Mouse (Mus musculus): Measurements from ENCODE around the gene Pitpnc1. TPM values are rescaled to one million over a fixed set of nuclear protein-coding genes. Genes with fewer than 3 reads are reported as not detected.
"Not testable (repeated sequence)": the region's sequence is repeated elsewhere in the genome, so short reads cannot be mapped to it uniquely, and the experiment has no call there.

Gene Pitpnc1
- 10 to 100 TPM; 23.2 to 24.7 TPM for total RNA-seq (2021)
- long read RNA-seq, experiment 1, partial matches to known transcripts = 1 of 6 reads
- long read RNA-seq, experiment 1, other reads (novel, unspliced or antisense) = 5 of 6 reads
- long read RNA-seq, experiment 2, partial matches to known transcripts = 3 of 25 reads
- long read RNA-seq, experiment 2, other reads (novel, unspliced or antisense) = 22 of 25 reads

DNA sequence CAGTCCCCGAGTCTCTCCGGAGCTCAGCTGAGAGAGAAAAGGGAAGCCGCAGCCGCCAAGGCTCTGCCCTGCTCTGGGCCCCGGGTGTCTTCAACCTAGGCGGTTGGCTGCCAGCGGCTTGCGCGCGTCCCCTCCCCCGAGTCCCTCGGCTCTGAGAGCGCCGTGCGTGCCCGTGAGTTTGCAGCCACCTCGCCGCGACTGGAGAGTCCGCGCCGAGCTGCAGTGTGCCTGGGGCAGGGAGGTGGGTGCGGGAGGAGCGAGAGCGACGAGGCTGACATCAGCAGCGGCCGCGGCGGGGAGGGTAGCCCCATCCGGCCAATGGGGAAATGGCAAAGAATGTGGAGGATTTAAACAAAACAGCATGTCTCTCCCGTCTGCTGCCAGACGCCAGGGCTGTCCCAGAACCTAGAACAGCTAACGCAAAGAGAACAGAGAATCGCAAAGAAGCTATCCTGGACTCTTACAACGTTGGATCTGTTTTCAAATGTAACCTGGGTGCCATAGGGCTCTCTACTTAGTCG is at the start of gene Pitpnc1:
TSS of gene Pitpnc1 (minus strand) at position 179 of the 521 bp plus-strand sequence.
- DNase-seq (ENCODE audit: low spot score in 2 of 2) = peak; percentile 74 to 79

DNA sequence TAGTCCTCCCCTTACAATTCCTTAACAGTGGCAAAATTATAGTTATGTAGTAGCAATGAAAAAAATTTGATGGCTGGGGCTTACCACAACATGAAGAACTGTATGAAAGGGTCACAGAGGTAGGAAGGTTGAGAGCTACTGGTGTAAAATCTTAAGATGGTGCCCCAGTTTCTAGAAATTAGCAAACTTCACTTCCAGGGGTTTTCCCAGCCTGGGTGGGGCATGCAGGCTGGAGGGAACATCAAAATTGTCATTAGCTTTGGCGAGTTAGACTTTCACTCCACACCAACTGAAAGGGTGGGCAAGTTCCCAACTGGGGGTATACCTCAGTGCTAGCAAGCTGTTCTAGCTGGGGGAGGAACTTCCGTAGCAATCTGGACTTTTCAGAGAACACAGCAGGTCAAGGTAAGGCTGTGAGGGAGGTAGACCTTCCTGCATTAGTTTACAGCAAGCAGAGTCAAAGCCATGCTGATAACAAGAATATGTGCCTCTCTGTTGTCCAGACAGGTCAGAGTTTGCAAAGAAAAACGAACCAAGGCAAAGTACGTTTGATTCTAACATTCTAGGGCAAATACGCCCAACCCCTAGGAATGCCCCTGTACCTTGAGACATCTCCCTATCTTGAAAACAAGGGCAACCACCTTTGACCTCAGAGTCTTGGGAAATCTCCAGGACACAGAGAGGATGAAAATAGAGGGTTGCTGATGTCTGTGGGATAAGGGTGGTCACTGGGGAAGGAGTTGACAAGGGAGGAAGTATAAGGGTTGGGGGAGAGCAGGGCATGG is 48.3 kb upstream of the Pitpnc1 start:
- DNase-seq (ENCODE audit: low spot score in 2 of 2) = no peak

DNA sequence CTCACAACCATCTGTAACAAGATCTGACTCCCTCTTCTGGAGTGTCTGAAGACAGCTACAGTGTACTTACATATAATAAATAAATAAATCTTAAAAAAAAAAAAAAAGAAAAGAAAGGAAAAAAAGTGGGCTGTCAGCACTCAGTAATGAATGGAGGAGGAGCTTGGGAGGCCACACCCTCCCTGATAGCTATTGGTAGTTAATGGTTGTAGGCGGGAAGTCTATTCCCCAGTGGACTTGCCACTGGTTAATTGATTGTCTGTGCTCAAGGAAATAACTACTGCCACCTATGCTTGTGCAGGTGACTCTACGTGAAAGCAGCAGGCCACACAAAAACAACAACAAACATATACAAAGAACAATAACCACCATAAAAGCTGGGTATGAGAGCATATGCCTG is 45.9 kb upstream of the Pitpnc1 start:
- no peak for DNase-seq (ENCODE audit: low spot score in 2 of 2)

DNA sequence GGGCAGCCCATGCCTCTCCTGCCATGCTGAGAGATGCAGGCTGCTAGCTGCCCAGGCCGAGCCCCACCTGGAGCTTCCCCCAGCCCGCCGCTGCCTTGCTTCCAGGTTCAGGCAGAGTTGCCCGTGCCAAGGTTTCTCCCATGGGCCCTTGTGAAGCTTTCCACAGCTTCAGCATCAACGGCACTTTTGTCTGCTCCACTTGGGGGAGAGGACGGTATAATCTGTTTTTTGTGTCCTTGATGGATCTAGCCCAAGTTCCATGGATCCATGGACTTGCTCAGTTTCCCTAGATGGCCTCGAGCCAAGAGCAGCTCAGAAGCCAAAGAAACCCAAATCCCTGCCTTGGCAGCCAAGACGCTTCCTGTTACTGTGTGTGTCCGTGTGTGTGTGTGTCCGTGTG is 42.5 kb upstream of the Pitpnc1 start:
- DNase-seq (ENCODE audit: low spot score in 2 of 2) = no peak

DNA sequence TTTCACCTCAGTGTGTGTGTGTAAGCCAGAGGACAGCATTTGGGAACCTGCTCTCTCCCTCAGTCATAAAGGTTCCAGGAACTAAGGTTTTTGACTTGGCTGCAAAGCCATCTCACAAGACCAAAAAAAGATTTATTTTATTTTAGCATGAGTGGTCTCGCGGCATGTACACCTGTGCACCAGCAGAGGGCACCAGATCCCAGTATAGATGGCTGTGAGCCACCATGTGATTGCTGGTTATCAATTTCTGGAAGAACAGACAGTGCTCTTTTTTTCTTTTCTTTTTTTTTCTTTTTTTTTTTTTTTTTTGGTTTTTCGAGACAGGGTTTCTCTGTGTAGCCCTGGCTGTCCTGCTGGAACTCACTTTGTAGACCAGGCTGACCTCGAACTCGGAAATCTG is 41.5 kb upstream of the Pitpnc1 start:
- DNase-seq (ENCODE audit: low spot score in 2 of 2) = peak in 1 of 2 experiments; percentile 16

DNA sequence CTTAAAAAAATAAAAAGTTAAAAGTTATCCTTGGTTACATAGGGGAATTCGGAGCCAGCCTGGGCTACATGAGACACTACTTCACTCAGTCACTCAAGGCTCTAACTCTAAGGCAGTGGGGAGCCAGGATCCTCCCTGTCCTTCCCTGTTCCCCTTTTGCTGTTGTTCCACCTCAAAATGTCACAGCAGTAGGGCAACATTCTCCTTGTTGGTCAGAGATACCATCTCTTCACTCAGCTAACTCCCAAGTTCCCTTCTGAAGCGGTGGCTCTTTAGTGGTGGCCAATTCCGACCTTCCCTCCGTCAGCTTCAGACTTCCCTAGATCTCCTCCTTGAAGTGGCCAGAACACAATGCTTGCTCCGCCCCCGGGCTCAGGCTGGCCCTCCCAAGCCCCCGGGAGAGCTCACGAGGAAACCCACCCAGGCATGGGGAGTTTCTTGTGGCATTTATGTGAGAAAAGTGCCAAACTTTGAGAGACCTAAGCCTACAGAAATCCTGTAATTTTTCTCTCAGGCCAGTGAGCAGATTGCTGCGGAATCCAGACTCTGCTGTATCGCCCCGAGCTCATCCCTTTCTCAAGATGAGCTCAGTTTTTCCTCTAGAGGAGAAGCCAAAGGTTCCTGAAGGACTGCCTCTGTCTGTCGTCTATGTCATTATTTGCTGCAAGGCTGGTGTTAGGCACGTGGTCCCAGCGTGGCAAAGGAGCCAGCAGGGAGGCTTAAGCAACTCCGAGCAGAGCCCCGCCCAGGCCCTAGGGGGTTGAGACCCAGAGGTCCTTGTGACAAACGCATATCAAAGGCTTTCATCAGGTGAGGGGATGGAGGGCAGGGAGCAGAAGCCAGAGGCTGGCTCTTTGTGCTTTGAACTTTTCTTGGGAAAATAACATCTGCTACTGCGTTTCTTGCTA is 40.1 kb upstream of the Pitpnc1 start:
- no peak for DNase-seq (ENCODE audit: low spot score in 2 of 2)

DNA sequence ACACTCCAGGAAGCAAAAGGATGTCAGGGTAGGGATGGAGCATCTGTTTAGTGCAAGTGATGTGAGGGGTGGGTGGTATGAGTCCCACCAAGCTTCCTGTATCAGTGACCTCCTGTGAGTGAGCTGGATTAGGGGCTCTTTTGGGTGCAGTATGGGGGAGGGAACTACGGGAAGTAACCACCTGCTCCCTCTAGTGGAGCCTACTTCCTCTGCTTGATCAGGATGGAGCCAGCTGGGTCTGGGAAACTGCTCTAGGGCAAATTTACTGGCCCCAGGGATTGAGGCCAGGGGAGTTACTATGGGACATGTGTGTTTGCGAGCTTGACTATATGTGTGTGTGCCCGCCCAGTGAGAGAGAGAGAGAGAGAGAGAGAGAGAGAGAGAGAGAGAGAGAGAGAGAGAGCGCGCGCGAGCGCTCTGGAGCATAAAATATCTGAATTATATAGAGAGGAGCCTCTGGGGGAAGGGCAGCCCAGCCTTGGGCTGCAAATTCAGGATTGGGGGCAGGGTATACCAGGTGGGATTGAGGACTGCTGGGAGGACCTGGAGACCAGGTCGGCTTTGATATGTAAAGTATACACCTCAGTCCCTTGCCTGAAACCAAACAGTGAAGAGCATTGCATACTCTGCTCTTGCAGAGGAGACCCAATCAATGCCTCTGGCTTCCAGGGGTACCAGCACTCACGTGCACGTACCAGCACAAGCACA is 39.3 kb upstream of the Pitpnc1 start:
- no peak for DNase-seq (ENCODE audit: low spot score in 2 of 2)

DNA sequence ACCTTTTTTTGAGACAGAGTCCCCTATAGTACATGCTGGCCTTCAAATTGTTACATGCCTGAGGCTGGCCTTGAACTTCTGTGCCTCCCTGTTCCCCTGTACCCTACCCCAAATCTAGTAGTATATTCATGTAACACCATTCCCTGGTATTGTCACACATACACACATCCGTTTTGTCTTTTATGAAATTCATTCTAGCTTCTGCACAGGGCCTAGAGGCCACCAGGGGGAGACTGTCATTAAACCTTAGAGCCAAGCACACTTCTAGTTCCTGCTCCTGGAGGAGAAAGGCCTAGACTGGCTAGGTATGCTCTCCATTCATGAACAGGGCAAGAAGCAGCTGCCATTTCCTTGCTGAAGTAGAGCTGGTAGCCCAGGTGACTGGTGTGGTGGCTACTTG is 35.8 kb upstream of the Pitpnc1 start:
- DNase-seq (ENCODE audit: low spot score in 2 of 2) = no peak

DNA sequence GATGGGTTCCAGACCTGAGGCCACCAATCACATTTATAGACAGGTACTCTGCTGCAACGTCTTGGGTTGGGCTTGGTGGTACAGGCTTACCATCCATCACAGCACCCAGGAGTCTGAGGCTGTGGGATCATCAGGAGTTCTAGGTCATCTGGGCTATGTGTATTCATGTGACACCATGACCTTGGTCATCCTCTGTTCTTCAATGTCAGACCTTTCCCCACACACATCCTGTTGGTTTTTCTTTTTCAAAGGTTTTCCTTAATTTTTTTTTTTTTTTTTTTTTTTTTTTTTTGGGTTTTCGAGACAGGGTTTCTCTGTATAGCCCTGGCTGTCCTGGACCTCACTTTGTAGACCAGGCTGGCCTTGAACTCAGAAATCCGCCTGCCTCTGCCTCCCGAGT is 33.9 kb upstream of the Pitpnc1 start:
- DNase-seq (ENCODE audit: low spot score in 2 of 2) = not testable (repeated sequence)

DNA sequence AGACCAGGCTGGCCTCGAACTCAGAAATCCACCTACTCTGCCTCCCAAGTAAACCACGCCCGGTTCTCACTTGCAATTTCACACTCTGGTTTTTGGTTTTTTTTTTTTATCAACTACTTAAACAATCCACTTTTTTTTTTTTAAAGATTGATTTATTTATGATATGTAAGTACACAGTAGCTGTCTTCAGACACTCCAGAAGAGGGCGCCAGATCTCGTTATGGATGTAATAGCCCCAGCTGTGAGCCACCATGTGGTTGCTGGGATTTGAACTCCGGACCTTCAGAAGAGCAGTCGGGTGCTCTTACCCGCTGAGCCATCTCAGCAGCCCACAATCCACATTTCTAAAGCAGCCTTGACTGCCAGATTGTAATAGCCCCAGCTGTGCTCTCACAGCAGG is 32.3 kb upstream of the Pitpnc1 start:
- DNase-seq (ENCODE audit: low spot score in 2 of 2) = no peak

DNA sequence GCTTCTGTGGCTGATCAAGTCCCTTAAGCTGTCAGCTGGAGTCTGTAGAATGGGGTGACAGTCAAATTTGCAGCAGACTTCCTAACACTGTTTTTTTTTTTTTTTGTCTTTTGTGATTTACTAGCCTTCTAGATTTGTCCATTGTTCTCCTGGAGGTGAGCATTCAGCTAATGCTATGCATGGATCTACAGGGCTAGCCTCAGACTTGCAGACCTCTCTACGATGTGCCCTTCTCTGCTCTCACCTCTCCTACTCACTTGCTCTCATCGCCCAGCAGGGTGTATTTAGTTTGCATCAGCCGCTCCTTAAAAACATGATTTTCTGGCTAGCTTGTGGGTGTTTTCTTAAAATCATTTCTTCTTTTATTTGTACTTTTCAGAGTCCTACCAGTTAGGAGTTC is 13.8 kb upstream of the Pitpnc1 start:
- no peak for DNase-seq (ENCODE audit: low spot score in 2 of 2)

DNA sequence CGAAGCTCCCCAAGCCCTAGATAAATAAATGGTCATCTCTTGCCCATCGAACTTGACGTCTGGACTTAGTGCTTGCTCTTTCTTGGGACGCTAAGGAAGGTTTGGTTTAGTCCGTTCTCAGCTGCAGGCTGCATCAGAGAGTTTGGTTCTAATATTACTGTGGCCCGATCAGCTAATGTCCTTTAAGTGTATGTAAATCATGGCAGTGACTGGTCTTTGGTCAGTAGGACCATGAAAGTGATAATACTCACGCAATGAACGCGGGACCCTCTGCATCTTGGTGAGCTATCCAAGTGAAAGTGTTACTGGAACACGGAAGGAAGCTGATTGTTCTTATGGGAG is 9.3 kb upstream of the Pitpnc1 start:
- DNase-seq (ENCODE audit: low spot score in 2 of 2) = no peak

DNA sequence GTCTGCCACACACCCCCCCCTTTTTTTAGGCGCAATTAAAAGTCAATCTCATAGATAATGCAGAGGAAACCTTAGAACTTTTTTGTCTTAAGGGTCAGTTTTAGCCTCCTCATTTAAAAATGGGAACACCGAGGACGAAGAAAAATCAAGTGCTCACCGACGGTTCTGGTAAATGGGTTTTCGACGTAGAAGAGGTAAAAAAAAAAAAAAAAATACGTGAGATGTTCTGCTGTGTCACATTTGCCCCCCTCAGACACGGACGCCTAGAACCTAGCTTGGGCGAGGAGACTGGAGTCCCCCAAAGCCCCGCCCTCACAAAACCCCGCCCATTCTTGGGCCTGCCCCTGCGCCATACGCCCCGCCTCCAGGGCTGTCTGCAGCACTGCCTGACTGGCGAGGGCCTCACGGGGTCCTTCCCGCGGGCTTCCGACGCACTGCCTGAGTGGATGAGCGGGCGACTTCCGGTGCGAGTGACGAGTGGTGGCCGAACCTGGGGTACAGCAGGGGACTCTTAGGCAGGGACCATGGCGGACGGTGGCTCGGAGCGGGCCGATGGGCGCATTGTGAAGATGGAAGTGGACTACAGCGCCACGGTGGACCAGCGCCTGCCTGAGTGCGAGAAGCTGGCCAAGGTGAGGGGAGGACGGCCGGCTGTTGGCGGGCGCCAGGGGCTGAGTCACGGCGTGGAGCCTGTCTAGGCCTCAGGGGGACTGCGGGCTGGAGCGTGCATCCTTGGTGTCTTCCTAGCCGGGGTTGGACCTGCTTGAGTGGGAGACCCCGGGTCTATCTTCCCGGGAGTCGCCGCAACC is 8.8 kb upstream of the Pitpnc1 start, which contains the start of gene Psmd12:
TSS of gene Psmd12 (plus strand) at position 432 of the 809 bp plus-strand sequence.
- DNase-seq (ENCODE audit: low spot score in 2 of 2) = peak; percentile 87 to 96

DNA sequence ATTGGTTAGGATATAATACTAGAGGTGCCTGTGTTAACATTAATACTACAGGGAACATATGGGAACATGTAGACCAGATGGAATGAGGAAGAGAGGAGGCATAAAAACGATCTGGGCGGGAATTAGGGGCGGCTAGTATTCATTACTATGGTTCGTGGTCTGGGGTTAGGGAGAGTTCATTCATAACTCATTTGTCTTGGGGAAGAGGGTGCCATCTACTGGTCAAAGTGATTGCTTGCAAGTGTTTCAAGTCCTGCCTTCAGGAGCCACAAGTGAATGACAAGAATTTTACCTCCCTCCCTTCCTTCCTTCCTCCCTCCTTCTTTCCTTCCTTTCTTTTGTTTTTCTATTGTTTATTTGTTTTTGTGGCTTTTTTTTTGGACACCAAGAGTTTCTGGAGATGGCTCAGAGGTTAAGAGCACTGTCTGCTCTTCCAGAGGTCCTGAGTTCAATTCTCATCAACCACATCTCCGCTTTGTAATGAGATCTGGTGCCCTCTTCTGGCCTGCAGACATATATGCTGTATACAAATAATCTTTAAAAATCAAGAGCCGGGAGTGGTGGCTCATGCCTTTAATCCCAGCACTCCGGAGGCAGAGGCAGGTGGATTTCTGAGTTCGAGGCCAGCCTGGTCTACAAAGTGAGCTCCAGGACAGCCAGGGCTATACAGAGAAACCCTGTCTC is 2.8 kb upstream of the Pitpnc1 start:
- peak in 1 of 2 experiments; percentile 16 for DNase-seq (ENCODE audit: low spot score in 2 of 2)

DNA sequence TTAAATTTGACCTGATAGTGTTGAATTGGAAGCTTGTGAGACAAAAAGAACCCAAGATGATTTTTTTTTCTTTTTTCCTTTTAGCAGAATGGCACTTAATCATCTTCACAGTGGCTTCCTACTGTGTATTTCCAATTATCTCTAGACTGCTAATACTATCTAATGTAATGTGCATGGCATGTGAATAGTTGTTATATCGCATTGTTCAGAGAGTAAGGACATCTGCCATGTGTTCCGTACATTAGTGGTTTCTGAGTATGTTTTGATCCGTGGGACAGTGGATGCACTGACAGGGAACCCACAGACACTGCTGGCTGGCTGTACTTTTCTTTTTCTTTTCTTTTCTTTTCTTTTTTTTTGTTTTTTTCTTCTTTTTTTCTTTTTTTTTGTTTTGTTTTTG is 1.8 kb upstream of the Pitpnc1 start:
- no peak for DNase-seq (ENCODE audit: low spot score in 2 of 2)

DNA sequence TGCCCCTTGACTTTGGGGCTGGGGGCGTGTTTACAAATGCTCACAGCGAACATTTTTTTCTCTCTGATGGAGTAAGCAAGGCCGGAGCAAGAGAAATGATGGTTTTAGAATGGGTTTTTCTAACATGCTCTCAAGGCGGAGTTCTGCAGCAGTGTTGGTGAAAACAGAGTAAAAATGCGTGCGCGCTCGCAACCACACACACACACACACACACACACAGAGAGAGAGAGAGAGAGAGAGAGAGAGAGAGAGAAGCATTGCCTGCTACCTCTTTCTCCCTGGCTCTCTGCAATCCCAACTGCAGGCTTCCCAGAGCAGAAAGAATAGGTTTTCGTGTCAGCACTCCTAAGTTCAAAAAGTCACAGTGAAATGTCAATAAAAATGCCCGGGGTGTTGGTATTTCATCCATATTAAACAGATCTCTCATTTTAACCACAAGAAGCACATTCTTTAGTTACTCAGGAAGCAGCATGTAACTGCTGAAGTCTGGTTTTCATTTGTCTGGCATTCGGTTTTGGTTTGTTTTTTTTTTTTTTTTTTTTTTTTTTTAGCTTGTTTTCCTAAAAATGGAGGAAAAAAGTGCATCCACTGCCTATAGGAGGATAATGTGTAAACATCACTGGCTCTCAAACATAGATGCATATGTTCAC is 697 bp upstream of the Pitpnc1 start:
- no peak for DNase-seq (ENCODE audit: low spot score in 2 of 2)

DNA sequence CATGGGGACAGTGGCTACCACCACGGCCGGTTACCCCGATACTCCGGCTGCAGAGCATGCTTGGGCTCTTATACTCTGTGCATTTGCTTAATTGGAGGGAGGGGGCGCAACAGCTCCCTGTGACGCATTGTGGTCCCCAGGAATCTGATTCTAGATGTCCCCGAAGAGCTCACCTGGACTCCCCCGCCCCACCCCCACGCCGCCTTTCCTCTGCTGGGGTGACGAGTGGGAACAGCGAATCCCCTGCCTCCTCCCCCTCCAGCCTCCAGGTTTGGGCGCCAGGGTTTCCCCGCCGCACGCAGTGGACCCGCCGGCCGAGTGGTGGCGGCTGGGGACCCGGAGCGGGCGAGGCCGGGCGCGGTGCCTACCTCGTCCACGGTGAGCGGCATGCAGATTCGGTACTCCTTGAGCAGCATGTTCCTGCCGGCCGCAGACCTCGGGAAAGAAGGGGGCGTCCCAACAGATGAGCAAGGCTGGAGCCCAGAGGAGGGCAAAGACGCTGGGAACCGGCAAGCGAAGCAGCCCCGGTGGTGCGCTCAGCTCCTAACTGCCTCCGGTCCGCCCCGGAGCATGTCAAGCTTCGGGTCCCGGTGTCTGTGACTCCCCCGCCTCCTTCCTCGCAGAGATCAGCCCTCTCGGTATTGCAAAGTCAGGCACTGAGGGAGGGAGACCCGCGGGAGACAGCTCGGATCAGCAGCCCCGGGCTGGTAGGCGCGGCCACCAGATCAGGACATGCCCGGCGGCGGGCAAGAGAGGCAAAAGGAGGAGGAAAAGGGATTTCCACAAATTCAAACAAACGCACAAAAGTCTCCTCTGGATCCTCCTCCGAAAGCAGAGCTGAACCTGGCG is 752 bp downstream of the Pitpnc1 start:
- peak; percentile 21 to 58 for DNase-seq (ENCODE audit: low spot score in 2 of 2)

DNA sequence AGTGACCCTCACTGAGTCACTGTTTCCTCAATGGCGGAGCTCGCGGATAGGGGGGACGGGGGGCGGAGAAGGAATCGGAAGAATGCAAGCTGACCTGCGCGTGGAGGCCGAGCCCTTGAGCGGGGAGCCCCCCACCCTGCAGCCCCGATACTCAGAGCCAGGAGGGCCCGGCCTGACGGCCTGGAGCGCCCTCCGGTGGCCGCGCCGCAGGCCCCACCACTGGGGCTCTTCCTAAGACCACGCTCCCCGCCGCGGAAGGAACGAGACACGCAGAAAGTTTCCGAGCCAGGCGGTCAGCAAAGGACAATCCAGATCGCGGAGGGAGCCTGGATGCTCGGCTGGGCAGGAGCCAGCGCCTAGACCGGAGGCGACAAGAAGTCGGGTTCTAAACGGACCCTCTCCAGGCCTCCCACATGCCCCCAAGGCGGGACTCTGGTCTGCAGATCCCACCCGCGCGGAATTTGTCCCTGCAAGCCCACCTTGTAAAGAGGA is 1.4 kb downstream of the Pitpnc1 start:
- peak; percentile 64 to 66 for DNase-seq (ENCODE audit: low spot score in 2 of 2)

Data from adrenal gland, postnatal 4 days (tissue).